Mouse (Mus musculus): Measurements from ENCODE around the gene Hexb.

Gene Hexb

GRCm38 (mm10) chr13:97223856-97224255 is 25.7 kb upstream of the Hexb start:
- no peak for DNase-seq

- no peak for DNase-seq
These were observed 21.9 kb upstream of the Hexb start for GRCm38 (mm10) chr13:97220022-97220421.

- no peak for DNase-seq
These were observed 18.0 kb upstream of the Hexb start for GRCm38 (mm10) chr13:97216196-97216595.

- no peak for DNase-seq
These were observed 17.4 kb upstream of the Hexb start for GRCm38 (mm10) chr13:97215563-97215962.

- DNase-seq = no peak
These were observed 16.6 kb upstream of the Hexb start for GRCm38 (mm10) chr13:97214583-97215268.

- no peak for DNase-seq
These were observed 10.4 kb upstream of the Hexb start for GRCm38 (mm10) chr13:97208500-97209010.

GRCm38 (mm10) chr13:97208112-97208478 is 9.9 kb upstream of the Hexb start:
- DNase-seq = no peak

GRCm38 (mm10) chr13:97207472-97208111 is 9.4 kb upstream of the Hexb start:
- DNase-seq = no peak

- DNase-seq = no peak
These were observed 7.9 kb upstream of the Hexb start for GRCm38 (mm10) chr13:97206046-97206445.

GRCm38 (mm10) chr13:97205052-97205701 is 7.0 kb upstream of the Hexb start:
- peak; percentile 91 to 93 for DNase-seq

- DNase-seq = peak; percentile 62 to 72
These were observed 3.7 kb upstream of the Hexb start for GRCm38 (mm10) chr13:97201896-97202295.

GRCm38 (mm10) chr13:97201076-97201475 is 2.9 kb upstream of the Hexb start:
- DNase-seq = no peak

- DNase-seq = no peak
These were observed 966 bp upstream of the Hexb start for GRCm38 (mm10) chr13:97199123-97199522.

GRCm38 (mm10) chr13:97196925-97197218 is 1.3 kb downstream of the Hexb start:
- no peak for DNase-seq

GRCm38 (mm10) chr13:97196186-97196924 is 1.8 kb downstream of the Hexb start:
- DNase-seq = peak; percentile 39

GRCm38 (mm10) chr13:97193420-97193819 is 4.7 kb downstream of the Hexb start:
- peak; percentile 75 to 78 for DNase-seq

GRCm38 (mm10) chr13:97192649-97193048 is 5.5 kb downstream of the Hexb start:
- DNase-seq = no peak

GRCm38 (mm10) chr13:97187693-97188092 is 10.5 kb downstream of the Hexb start:
- no peak for DNase-seq

- no peak for DNase-seq
These were observed 11.8 kb downstream of the Hexb start for GRCm38 (mm10) chr13:97186346-97186745.

GRCm38 (mm10) chr13:97184656-97185055 is 13.5 kb downstream of the Hexb start:
- no peak for DNase-seq

- no peak for DNase-seq
These were observed 14.0 kb downstream of the Hexb start for GRCm38 (mm10) chr13:97184168-97184567.

GRCm38 (mm10) chr13:97182821-97183220 is 15.3 kb downstream of the Hexb start:
- DNase-seq = no peak

GRCm38 (mm10) chr13:97180113-97180828 is 17.9 kb downstream of the Hexb start:
- DNase-seq = no peak

All from kidney, adult 8-10 months (tissue).